Mouse (Mus musculus) gastrocnemius, postnatal 14 days (tissue): ENCODE measurements around the gene Rnf157. TPM values are rescaled to one million over a fixed set of nuclear protein-coding genes. Genes with fewer than 3 reads are reported as not detected.
A peak's percentile ranks its signal among the peaks of the same experiment; 100 is the strongest.

Source experiments
- DNase-seq: peaks from one replicate; pipeline ENCODE4 v3.0.0; 2021; ENCODE audit warnings: mixed read lengths
- intact Hi-C: fragments of 180-260 bp; cut with DNase I; formaldehyde crosslinking; loops from one replicate; pipeline ENCODE4 v1.15.1; 2025; ENCODE audit warnings: low total_unique reads
- total RNA-seq, 2 experiments: library from RNA; stranded (reverse); gene quantifications; 2 replicates each; pipeline ENCODE4 v1.2.3; 2021

The Rnf157 gene
- total RNA-seq, 2 experiments from 2014 or later: 38.3 to 48.7 TPM

GRCm38 (mm10) chr11:116292401-116292800 is 120.4 kb downstream of the Rnf157 start:
- intact Hi-C loops: no loop called here
- DNase-seq: no peak

DNA sequence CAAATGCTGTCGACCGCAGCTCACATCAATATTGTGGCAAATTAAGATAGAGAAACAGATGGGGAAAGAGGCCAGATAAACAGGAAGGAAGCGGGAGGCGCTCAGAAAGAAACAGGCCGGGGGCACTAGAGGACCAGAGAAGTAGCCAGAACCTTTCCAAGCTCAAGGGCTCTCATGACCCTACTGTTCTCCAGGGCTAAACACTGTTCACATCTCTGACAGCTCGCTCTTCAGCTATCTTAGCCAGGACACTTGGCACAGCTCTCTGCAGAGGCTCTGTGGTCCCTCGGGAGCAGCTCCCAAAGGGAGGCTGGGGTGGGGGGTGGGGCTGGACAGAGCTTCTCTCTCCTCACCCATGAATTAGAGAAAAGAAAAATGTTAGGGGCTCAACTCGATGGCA is 122.3 kb downstream of the Rnf157 start:
- intact Hi-C loops: no loop called here
- DNase-seq: no peak

- intact Hi-C loops: loop anchor here (2.0 kb wide), 1 partner anchor 53 kb away; no protein-coding TSS in a partner anchor
- peak; percentile 46 for DNase-seq
These were observed 125.5 kb downstream of the Rnf157 start for GRCm38 (mm10) chr11:116287351-116287750.

Other genes with a start within 250 kb of the Rnf157 start
- 10 to 100 TPM in 1 of 2 experiments, 1 to 10 TPM in 1; 9.1 to 11.6 TPM for gene Fbf1, start 244.9 kb downstream of the Rnf157 start, total RNA-seq
- gene Ten1, start 214.2 kb downstream of the Rnf157 start, total RNA-seq: 10 to 100 TPM; 26.9 to 31.6 TPM
- gene Acox1, start 214.0 kb downstream of the Rnf157 start, total RNA-seq: 10 to 100 TPM; 43.3 to 49.3 TPM
- under 1 TPM; 0.09 to 0.14 TPM for gene Evpl, start 175.0 kb downstream of the Rnf157 start, total RNA-seq
- 10 to 100 TPM; 68.5 to 69.5 TPM for gene Srp68, start 138.8 kb downstream of the Rnf157 start, total RNA-seq
- under 1 TPM; 0.38 to 0.41 TPM for gene Galr2, start 132.1 kb downstream of the Rnf157 start, total RNA-seq
- 10 to 100 TPM; 61.9 to 62.3 TPM for gene Exoc7, start 105.8 kb downstream of the Rnf157 start, total RNA-seq
- under 1 TPM; 0.22 to 0.27 TPM for gene Foxj1, start 77.6 kb downstream of the Rnf157 start, total RNA-seq
- gene Ubald2, start 21.1 kb upstream of the Rnf157 start, total RNA-seq: 10 to 100 TPM; 42.6 to 58.9 TPM
- not detected for gene Qrich2, start 53.2 kb upstream of the Rnf157 start, total RNA-seq
- gene Prpsap1, start 81.2 kb upstream of the Rnf157 start, total RNA-seq: 10 to 100 TPM; 22.4 to 24.6 TPM
- gene Sphk1, start 117.9 kb upstream of the Rnf157 start, total RNA-seq: 1 to 10 TPM; 1.6 to 2.6 TPM
- 10 to 100 TPM; 23.4 to 25.6 TPM for gene Ube2o, start 168.4 kb upstream of the Rnf157 start, total RNA-seq
- not detected for gene Aanat, start 173.4 kb upstream of the Rnf157 start, total RNA-seq
- gene Rhbdf2, start 214.0 kb upstream of the Rnf157 start, total RNA-seq: 1 to 10 TPM; 5.9 to 9.0 TPM
- gene Prcd, start 240.5 kb upstream of the Rnf157 start, total RNA-seq: under 1 TPM; 0.49 to 0.84 TPM
- 10 to 100 TPM; 16.8 to 22.8 TPM for gene Cygb, start 241.3 kb upstream of the Rnf157 start, total RNA-seq